Mouse (Mus musculus): ENCODE results near the gene Trnau1ap. TPM values are rescaled to one million over a fixed set of nuclear protein-coding genes. Genes with fewer than 3 reads are reported as not detected.
"Not testable (repeated sequence)": the region's sequence is repeated elsewhere in the genome, so short reads cannot be mapped to it uniquely, and the experiment has no call there.

The Trnau1ap gene
- polyA plus RNA-seq, 1 experiment from 2014 or later, result 74.0 TPM

GRCm38 (mm10) chr4:132295696-132296390 is 33.5 kb downstream of the Trnau1ap start:
- H3K36me3 ChIP-seq (ENCODE audit: control insufficient read depth, insufficient read depth, low read length), result peaks cover 29% of the 10 kb centered on the region
- 46% methylated on average over 8 of the region's 8 CpGs for WGBS
- H3K4me2 ChIP-seq (ENCODE audit: low read length), result no peak overlapping the region
- no peaks in the 10 kb centered on the region for H3K27me3 ChIP-seq (ENCODE audit: control insufficient read depth, insufficient read depth, low read length)
- no peaks in the 10 kb centered on the region for H3K4me1 ChIP-seq (ENCODE audit: control insufficient read depth in 2 of 2, insufficient read depth in 2 of 2, low read length in 2 of 2)
- H3K4me3 ChIP-seq (ENCODE audit: control insufficient read depth in 1 of 2, insufficient read depth in 1 of 2, low read depth in 1 of 2, low read length in 2 of 2), result no peak overlapping the region
- no peak overlapping the region for H3K9ac ChIP-seq (ENCODE audit: low read length)
- no peak overlapping the region for H3K27ac ChIP-seq (replicated peaks in 1 of 2; ENCODE audit: control insufficient read depth in 1 of 2, insufficient read depth in 1 of 2, low read depth in 2 of 2, low read length in 2 of 2)
- no peak for ATAC-seq (ENCODE audit: insufficient number of reproducible peaks, insufficient read depth, low FRiP score, low read depth)
- peaks cover 4% of the 10 kb centered on the region; the same call in 1 of the 2 replicates for H3K9me3 ChIP-seq (ENCODE audit: control insufficient read depth, low read length)

- peaks cover 4% of the 10 kb centered on the region; the same call in 1 of the 2 replicates for H3K9me3 ChIP-seq (ENCODE audit: control insufficient read depth, low read length)
- no peak overlapping the region for H3K4me3 ChIP-seq (ENCODE audit: control insufficient read depth in 1 of 2, insufficient read depth in 1 of 2, low read depth in 1 of 2, low read length in 2 of 2)
- no peak overlapping the region for H3K4me2 ChIP-seq (ENCODE audit: low read length)
- no peak overlapping the region for H3K27ac ChIP-seq (replicated peaks in 1 of 2; ENCODE audit: control insufficient read depth in 1 of 2, insufficient read depth in 1 of 2, low read depth in 2 of 2, low read length in 2 of 2)
- ATAC-seq (ENCODE audit: insufficient number of reproducible peaks, insufficient read depth, low FRiP score, low read depth), result no peak
- H3K4me1 ChIP-seq (ENCODE audit: control insufficient read depth in 2 of 2, insufficient read depth in 2 of 2, low read length in 2 of 2), result no peaks in the 10 kb centered on the region
- H3K27me3 ChIP-seq (ENCODE audit: control insufficient read depth, insufficient read depth, low read length), result no peaks in the 10 kb centered on the region
- WGBS, result 71% methylated on average over 7 of the region's 7 CpGs
- H3K36me3 ChIP-seq (ENCODE audit: control insufficient read depth, insufficient read depth, low read length), result peaks cover 40% of the 10 kb centered on the region
- H3K9ac ChIP-seq (ENCODE audit: low read length), result no peak overlapping the region
Observed at GRCm38 (mm10) chr4:132293682-132294240, 35.6 kb downstream of the Trnau1ap start.

GRCm38 (mm10) chr4:132292988-132293387 is 36.4 kb downstream of the Trnau1ap start:
- Histone ChIP-seq H3K27ac (replicated peaks in 1 of 2; ENCODE audit: control insufficient read depth in 1 of 2, insufficient read depth in 1 of 2, low read depth in 2 of 2, low read length in 2 of 2) (no peak overlapping the region), H3K27me3 (ENCODE audit: control insufficient read depth, insufficient read depth, low read length) (no peaks in the 10 kb centered on the region), H3K4me3 (ENCODE audit: control insufficient read depth in 1 of 2, insufficient read depth in 1 of 2, low read depth in 1 of 2, low read length in 2 of 2) (no peak overlapping the region), H3K36me3 (ENCODE audit: control insufficient read depth, insufficient read depth, low read length) (peaks cover 40% of the 10 kb centered on the region), H3K4me2 (ENCODE audit: low read length) (no peak overlapping the region), H3K9me3 (ENCODE audit: control insufficient read depth, low read length) (peaks cover 4% of the 10 kb centered on the region; the same call in 1 of the 2 replicates), H3K9ac (ENCODE audit: low read length) (no peak overlapping the region), H3K4me1 (ENCODE audit: control insufficient read depth in 2 of 2, insufficient read depth in 2 of 2, low read length in 2 of 2) (no peaks in the 10 kb centered on the region)
- 42% methylated on average over 4 of the region's 4 CpGs for WGBS
- no peak for ATAC-seq (ENCODE audit: insufficient number of reproducible peaks, insufficient read depth, low FRiP score, low read depth)

- WGBS, result 83% methylated on average over 12 of the region's 12 CpGs
- H3K27me3 ChIP-seq (ENCODE audit: control insufficient read depth, insufficient read depth, low read length), result no peaks in the 10 kb centered on the region
- no peak overlapping the region for H3K9ac ChIP-seq (ENCODE audit: low read length)
- H3K4me2 ChIP-seq (ENCODE audit: low read length), result no peak overlapping the region
- H3K27ac ChIP-seq (replicated peaks in 1 of 2; ENCODE audit: control insufficient read depth in 1 of 2, insufficient read depth in 1 of 2, low read depth in 2 of 2, low read length in 2 of 2), result no peak overlapping the region
- peaks cover 4% of the 10 kb centered on the region; the same call in 1 of the 2 replicates for H3K9me3 ChIP-seq (ENCODE audit: control insufficient read depth, low read length)
- no peaks in the 10 kb centered on the region for H3K4me1 ChIP-seq (ENCODE audit: control insufficient read depth in 2 of 2, insufficient read depth in 2 of 2, low read length in 2 of 2)
- H3K4me3 ChIP-seq (ENCODE audit: control insufficient read depth in 1 of 2, insufficient read depth in 1 of 2, low read depth in 1 of 2, low read length in 2 of 2), result no peak overlapping the region
- ATAC-seq (ENCODE audit: insufficient number of reproducible peaks, insufficient read depth, low FRiP score, low read depth), result no peak
- H3K36me3 ChIP-seq (ENCODE audit: control insufficient read depth, insufficient read depth, low read length), result peaks cover 45% of the 10 kb centered on the region
Observed at GRCm38 (mm10) chr4:132291624-132292335, 37.6 kb downstream of the Trnau1ap start.

- 95% methylated on average over 4 of the region's 4 CpGs for WGBS
- H3K4me2 ChIP-seq (ENCODE audit: low read length), result no peak overlapping the region
- no peak overlapping the region for H3K9ac ChIP-seq (ENCODE audit: low read length)
- no peak for ATAC-seq (ENCODE audit: insufficient number of reproducible peaks, insufficient read depth, low FRiP score, low read depth)
- H3K4me1 ChIP-seq (ENCODE audit: control insufficient read depth in 2 of 2, insufficient read depth in 2 of 2, low read length in 2 of 2), result no peaks in the 10 kb centered on the region
- H3K9me3 ChIP-seq (ENCODE audit: control insufficient read depth, low read length), result peaks cover 4% of the 10 kb centered on the region; the same call in 1 of the 2 replicates
- H3K36me3 ChIP-seq (ENCODE audit: control insufficient read depth, insufficient read depth, low read length), result peaks cover 50% of the 10 kb centered on the region
- H3K4me3 ChIP-seq (ENCODE audit: control insufficient read depth in 1 of 2, insufficient read depth in 1 of 2, low read depth in 1 of 2, low read length in 2 of 2), result no peak overlapping the region
- H3K27me3 ChIP-seq (ENCODE audit: control insufficient read depth, insufficient read depth, low read length), result no peaks in the 10 kb centered on the region
- H3K27ac ChIP-seq (replicated peaks in 1 of 2; ENCODE audit: control insufficient read depth in 1 of 2, insufficient read depth in 1 of 2, low read depth in 2 of 2, low read length in 2 of 2), result no peak overlapping the region
Observed at GRCm38 (mm10) chr4:132291056-132291455, 38.3 kb downstream of the Trnau1ap start.

GRCm38 (mm10) chr4:132288840-132289239 is 40.5 kb downstream of the Trnau1ap start:
- not testable (repeated sequence) for H3K9ac ChIP-seq (ENCODE audit: low read length); ATAC-seq (ENCODE audit: insufficient number of reproducible peaks, insufficient read depth, low FRiP score, low read depth); H3K4me2 ChIP-seq (ENCODE audit: low read length); H3K4me1 ChIP-seq (ENCODE audit: control insufficient read depth in 2 of 2, insufficient read depth in 2 of 2, low read length in 2 of 2); H3K9me3 ChIP-seq (ENCODE audit: control insufficient read depth, low read length); H3K4me3 ChIP-seq (ENCODE audit: control insufficient read depth in 1 of 2, insufficient read depth in 1 of 2, low read depth in 1 of 2, low read length in 2 of 2); H3K27me3 ChIP-seq (ENCODE audit: control insufficient read depth, insufficient read depth, low read length); H3K27ac ChIP-seq (replicated peaks in 1 of 2; ENCODE audit: control insufficient read depth in 1 of 2, insufficient read depth in 1 of 2, low read depth in 2 of 2, low read length in 2 of 2)
- peaks cover 62% of the 10 kb centered on the region for H3K36me3 ChIP-seq (ENCODE audit: control insufficient read depth, insufficient read depth, low read length)
- WGBS, result 77% methylated on average over 3 of the region's 5 CpGs

GRCm38 (mm10) chr4:132275949-132276348 is 53.4 kb downstream of the Trnau1ap start:
- Histone ChIP-seq H3K4me2 (ENCODE audit: low read length) (0 out of 2 replicates have a peak overlapping the region, but pooled peaks have one; percentile 13), H3K9me3 (ENCODE audit: control insufficient read depth, low read length) (no peaks in the 10 kb centered on the region), H3K4me3 (ENCODE audit: control insufficient read depth in 1 of 2, insufficient read depth in 1 of 2, low read depth in 1 of 2, low read length in 2 of 2) (no peak overlapping the region), H3K36me3 (ENCODE audit: control insufficient read depth, insufficient read depth, low read length) (no peaks in the 10 kb centered on the region), H3K27ac (replicated peaks in 1 of 2; ENCODE audit: control insufficient read depth in 1 of 2, insufficient read depth in 1 of 2, low read depth in 2 of 2, low read length in 2 of 2) (no peak overlapping the region), H3K9ac (ENCODE audit: low read length) (no peak overlapping the region), H3K27me3 (ENCODE audit: control insufficient read depth, insufficient read depth, low read length) (no peaks in the 10 kb centered on the region), H3K4me1 (ENCODE audit: control insufficient read depth in 2 of 2, insufficient read depth in 2 of 2, low read length in 2 of 2) (peaks cover 2 to 15% of the 10 kb centered on the region in 2 experiments; a peak in 2 of 4 replicates)
- WGBS, result 84% methylated on average over 3 of the region's 3 CpGs
- no peak for ATAC-seq (ENCODE audit: insufficient number of reproducible peaks, insufficient read depth, low FRiP score, low read depth)
